Mouse (Mus musculus) liver, embryonic 12.5 days (tissue): Measurements from ENCODE around the gene Irak2. TPM values are rescaled to one million over a fixed set of nuclear protein-coding genes. Genes with fewer than 3 reads are reported as not detected.

Experiments used
- microRNA-seq: library from miRNA; unstranded; fragments of <30 nt; microRNA quantifications from one replicate; pipeline ENCODE4, GENCODE M21; 2017
- polyA plus RNA-seq: library from polyadenylated mRNA; unstranded; fragments of >200 nt; fragmentation: Nextera tagmentation; extraction: Ambion mirVana; gene quantifications from 2 replicates; pipeline ENCODE4 v1.2.1, GENCODE M21; 2016

Gene Irak2
- polyA plus RNA-seq, 1 experiment from 2014 or later: 17.9 TPM

Small RNA genes within 50 kb of the gene (microRNA-seq; reads per million reads assigned to microRNA genes)
- 1.8 reads per million for gene Mir7042

Other genes starting within 250 kb of the Irak2 start
- 1.1 and 1.3 TPM in 2 replicates for gene Ttll3, start 249.2 kb upstream of the Irak2 start, polyA plus RNA-seq
- 19.8 and 22.2 TPM in 2 replicates for gene Rpusd3, start 219.1 kb upstream of the Irak2 start, polyA plus RNA-seq
- gene Cidec, start 202.7 kb upstream of the Irak2 start, polyA plus RNA-seq: not detected in 2 replicates
- gene Jagn1, start 195.9 kb upstream of the Irak2 start, polyA plus RNA-seq: 56.0 and 57.1 TPM in 2 replicates
- 0.36 and 0.41 TPM in 2 replicates for gene Il17re, start 180.0 kb upstream of the Irak2 start, polyA plus RNA-seq
- 4.7 and 5.1 TPM in 2 replicates for gene Il17rc, start 167.0 kb upstream of the Irak2 start, polyA plus RNA-seq
- gene Creld1, start 155.2 kb upstream of the Irak2 start, polyA plus RNA-seq: 9.6 and 10.9 TPM in 2 replicates
- 0.08 and 0.11 TPM in 2 replicates for gene Prrt3, start 136.5 kb upstream of the Irak2 start, polyA plus RNA-seq
- gene Emc3, start 106.8 kb upstream of the Irak2 start, polyA plus RNA-seq: 55.8 and 56.5 TPM in 2 replicates
- gene Fancd2, start 106.8 kb upstream of the Irak2 start, polyA plus RNA-seq: 13.8 and 16.4 TPM in 2 replicates
- 0.10 and 0.11 TPM in 2 replicates for gene Fancd2os, start 37.8 kb upstream of the Irak2 start, polyA plus RNA-seq
- gene Brk1, start 33.7 kb upstream of the Irak2 start, polyA plus RNA-seq: 106 and 109 TPM in 2 replicates
- 13.9 and 14.8 TPM in 2 replicates for gene Vhl, start 14.5 kb upstream of the Irak2 start, polyA plus RNA-seq
- gene Tatdn2, start 58.6 kb downstream of the Irak2 start, polyA plus RNA-seq: 1.3 TPM in 2 replicates
- gene Ghrl, start 81.4 kb downstream of the Irak2 start, polyA plus RNA-seq: not detected in 2 replicates
- gene Sec13, start 102.3 kb downstream of the Irak2 start, polyA plus RNA-seq: 155 and 159 TPM in 2 replicates